Mouse (Mus musculus) myocyte (in vitro differentiated cells): ENCODE data around the gene Tssk1. TPM values are rescaled to one million over a fixed set of nuclear protein-coding genes. Genes with fewer than 3 reads are reported as not detected.

Source experiments
- H3K27me3 ChIP-seq: one replicate; pipeline ENCODE4 v1.6.1; 2011; ENCODE audit not compliant: control insufficient read depth, insufficient read depth, insufficient read length
- H3K36me3 ChIP-seq: one replicate; pipeline ENCODE4 v1.6.1; 2011; ENCODE audit not compliant: control insufficient read depth, insufficient read depth
- H3K4me2 ChIP-seq: one replicate; pipeline ENCODE4 v1.6.1; 2011; ENCODE audit warnings: low read depth, control low read depth
- H3K4me3 ChIP-seq: one replicate; pipeline ENCODE4 v1.5.1; 2011; ENCODE audit warnings: mild to moderate bottlenecking, control low read depth, moderate library complexity
- H3K79me2 ChIP-seq: one replicate; pipeline ENCODE4 v1.6.1; 2011; ENCODE audit not compliant: control insufficient read depth, insufficient read depth
- H3ac ChIP-seq: one replicate; pipeline ENCODE4 v1.6.1; 2011; ENCODE audit not compliant: control insufficient read depth, insufficient read length
- CEBPB ChIP-seq: IDR thresholded peaks from 2 replicates; pipeline ENCODE4 v1.6.1; 2011; ENCODE audit warnings: mild to moderate bottlenecking, moderate library complexity; ENCODE audit not compliant: poor library complexity, insufficient read depth, severe bottlenecking
- E2F4 ChIP-seq: IDR thresholded peaks from one replicate; pipeline ENCODE4 v1.6.1; 2011; ENCODE audit warnings: mild to moderate bottlenecking, control low read depth, moderate library complexity; ENCODE audit not compliant: insufficient read depth
- MAX ChIP-seq: IDR thresholded peaks from one replicate; pipeline ENCODE4 v1.6.1; 2011; ENCODE audit warnings: low read depth, mild to moderate bottlenecking, control low read depth
- MYOD1 ChIP-seq, 3 experiments: IDR thresholded peaks; one replicate each; pipeline ENCODE4 v1.6.1; 2011; ENCODE audit warnings: control low read depth in 2 of 3, low read depth in 2 of 3, mild to moderate bottlenecking in 2 of 3, moderate library complexity in 1 of 3; ENCODE audit not compliant: insufficient read length in 2 of 3, control insufficient read depth in 1 of 3
- MYOG ChIP-seq, 3 experiments: IDR thresholded peaks; one replicate each; pipeline ENCODE4 v1.6.1; 2011; ENCODE audit warnings: control low read depth in 2 of 3, low read depth in 2 of 3, mild to moderate bottlenecking in 2 of 3; ENCODE audit not compliant: insufficient read length in 2 of 3, control insufficient read depth in 1 of 3, insufficient read depth in 1 of 3
- POLR2A ChIP-seq: IDR thresholded peaks from one replicate; pipeline ENCODE4 v1.6.1; 2011; ENCODE audit warnings: low read depth, mild to moderate bottlenecking, control low read depth, moderate library complexity; ENCODE audit not compliant: insufficient read length
- POLR2AphosphoS2 ChIP-seq: IDR thresholded peaks from one replicate; pipeline ENCODE4 v1.6.1; 2011; ENCODE audit warnings: low read depth, control low read depth; ENCODE audit not compliant: insufficient read length
- REST ChIP-seq: IDR thresholded peaks from one replicate; pipeline ENCODE4 v1.6.1; 2011; ENCODE audit warnings: mild to moderate bottlenecking, control low read depth, moderate library complexity; ENCODE audit not compliant: insufficient read depth, insufficient read length
- SRF ChIP-seq: IDR thresholded peaks from one replicate; pipeline ENCODE4 v1.6.1; 2011; ENCODE audit warnings: low read depth; ENCODE audit not compliant: control insufficient read depth, insufficient read length
- TCF12 ChIP-seq: IDR thresholded peaks from one replicate; pipeline ENCODE4 v1.6.1; 2011; ENCODE audit warnings: mild to moderate bottlenecking, control low read depth; ENCODE audit not compliant: poor library complexity, insufficient read depth, severe bottlenecking
- TCF3 ChIP-seq: IDR thresholded peaks from one replicate; pipeline ENCODE4 v1.6.1; 2011; ENCODE audit warnings: low read depth, control low read depth; ENCODE audit not compliant: insufficient read length
- USF1 ChIP-seq: IDR thresholded peaks from one replicate; pipeline ENCODE4 v1.6.1; 2011; ENCODE audit warnings: low read depth, mild to moderate bottlenecking, control low read depth, moderate library complexity
- polyA plus RNA-seq: library from polyadenylated mRNA; unstranded; fragments of >200 nt; fragmentation: generic; extraction: Trizol; gene quantifications from one replicate; pipeline ENCODE4 v1.2.1, GENCODE M21; 2012; ENCODE audit warnings: missing spikeins

Tssk1 gene
- polyA plus RNA-seq, 1 experiment = 0.07 TPM

DNA sequence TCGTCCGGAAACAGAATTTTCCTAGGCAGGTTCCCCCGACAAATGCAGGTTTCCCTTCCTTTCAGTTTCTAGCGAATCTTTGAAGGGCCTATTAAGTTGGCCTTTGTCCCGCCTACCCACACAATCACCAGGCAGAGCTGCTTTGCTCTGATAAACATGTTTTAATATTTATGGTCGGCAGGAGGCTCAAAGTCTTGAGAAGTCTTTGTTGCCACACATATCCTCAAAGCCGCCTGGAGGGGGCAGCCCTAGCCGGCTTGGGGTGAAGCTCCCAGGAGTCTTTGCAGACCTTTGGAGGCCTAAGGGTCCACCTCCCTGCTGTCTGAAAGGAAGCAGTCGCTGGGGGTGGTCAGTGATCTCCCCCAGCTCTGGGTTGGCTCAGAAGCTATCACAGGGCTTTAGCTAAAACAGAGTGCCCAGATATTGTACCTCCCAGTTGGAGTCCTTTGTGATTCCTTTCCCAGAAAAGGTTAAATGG, 34.6 kb downstream of the Tssk1 start:
- Histone ChIP-seq H3ac (peak overlapping the region; percentile 29), H3K4me3 (peak overlapping the region; percentile 53), H3K36me3 (no peaks in the 10 kb centered on the region), H3K27me3 (peaks cover 12% of the 10 kb centered on the region), H3K4me2 (peak overlapping the region; percentile 100), H3K79me2 (no peaks in the 10 kb centered on the region)
- TF ChIP-seq TCF3 = no peak
- TF ChIP-seq POLR2A = no peak
- TF ChIP-seq MYOG (IDR thresholded peaks at IDR 0.05; ENCODE audit: control insufficient read depth in 1 of 3, insufficient read depth in 1 of 3, insufficient read length in 2 of 3, low read depth in 2 of 3) = no peak
- TF ChIP-seq CEBPB = no peak
- no peak for TF ChIP-seq E2F4
- no peak for TF ChIP-seq REST
- no peak for TF ChIP-seq USF1
- TF ChIP-seq TCF12 = no peak
- TF ChIP-seq MAX = no peak
- no peak for TF ChIP-seq MYOD1 (IDR thresholded peaks at IDR 0.05; ENCODE audit: control insufficient read depth in 1 of 3, insufficient read length in 2 of 3, low read depth in 2 of 3)
- TF ChIP-seq SRF = no peak

DNA sequence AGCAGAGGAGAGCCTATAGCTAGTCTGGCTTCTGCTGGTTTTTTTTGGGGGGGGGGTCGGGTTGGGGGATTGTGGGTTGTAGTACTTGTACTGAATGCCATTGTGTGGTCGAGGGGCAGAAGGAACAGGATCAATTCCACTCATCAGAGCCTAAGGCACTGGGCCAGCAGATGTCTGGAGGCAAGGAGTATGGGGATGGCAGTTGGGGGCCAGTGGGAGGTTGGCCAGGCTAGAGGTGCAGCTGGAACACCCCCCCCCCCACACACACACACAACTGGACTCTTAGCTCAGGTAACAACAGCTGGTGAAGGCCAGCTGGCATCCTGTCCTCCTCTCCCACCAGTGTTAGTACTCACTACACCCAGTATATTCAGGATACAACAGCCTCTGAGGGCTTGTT, 35.2 kb downstream of the Tssk1 start:
- H3K36me3 ChIP-seq = no peaks in the 10 kb centered on the region
- no peak for TF ChIP-seq MAX
- no peak for TF ChIP-seq MYOD1 (IDR thresholded peaks at IDR 0.05; ENCODE audit: control insufficient read depth in 1 of 3, insufficient read length in 2 of 3, low read depth in 2 of 3)
- TF ChIP-seq SRF = no peak
- no peak for TF ChIP-seq POLR2AphosphoS2
- no peak for TF ChIP-seq TCF12
- TF ChIP-seq USF1 = no peak
- H3K4me3 ChIP-seq = peak overlapping the region; percentile 53
- H3K27me3 ChIP-seq = peaks cover 17% of the 10 kb centered on the region
- H3K79me2 ChIP-seq = no peaks in the 10 kb centered on the region
- H3ac ChIP-seq = no peak overlapping the region
- peak overlapping the region; percentile 100 for H3K4me2 ChIP-seq

DNA sequence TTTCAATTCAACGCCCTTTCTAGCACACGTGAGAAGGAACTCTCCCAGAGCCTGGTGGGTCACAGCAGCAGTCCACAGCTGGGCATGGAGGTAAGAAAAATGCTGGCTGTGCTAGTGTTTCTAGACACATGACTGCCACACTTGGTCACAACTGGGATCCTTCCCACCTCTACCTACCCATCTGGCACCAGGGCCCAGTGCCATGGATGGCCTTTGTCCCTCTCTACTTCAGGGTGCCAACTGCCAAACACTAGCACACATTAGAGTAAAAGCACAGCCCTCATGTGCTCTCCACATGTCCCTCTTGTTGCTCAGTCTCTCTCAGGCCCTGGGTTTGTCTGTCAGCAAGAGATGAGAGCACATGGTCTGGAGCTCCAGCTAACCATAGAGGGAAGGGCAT, 35.6 kb downstream of the Tssk1 start:
- TF ChIP-seq POLR2AphosphoS2 = no peak
- TF ChIP-seq MYOD1 (IDR thresholded peaks at IDR 0.05; ENCODE audit: control insufficient read depth in 1 of 3, insufficient read length in 2 of 3, low read depth in 2 of 3) = no peak
- no peak for TF ChIP-seq E2F4
- Histone ChIP-seq H3K79me2 (no peaks in the 10 kb centered on the region), H3K27me3 (peaks cover 21% of the 10 kb centered on the region), H3ac (no peak overlapping the region), H3K4me2 (no peak overlapping the region), H3K36me3 (no peaks in the 10 kb centered on the region), H3K4me3 (peak overlapping the region; percentile 53)

DNA sequence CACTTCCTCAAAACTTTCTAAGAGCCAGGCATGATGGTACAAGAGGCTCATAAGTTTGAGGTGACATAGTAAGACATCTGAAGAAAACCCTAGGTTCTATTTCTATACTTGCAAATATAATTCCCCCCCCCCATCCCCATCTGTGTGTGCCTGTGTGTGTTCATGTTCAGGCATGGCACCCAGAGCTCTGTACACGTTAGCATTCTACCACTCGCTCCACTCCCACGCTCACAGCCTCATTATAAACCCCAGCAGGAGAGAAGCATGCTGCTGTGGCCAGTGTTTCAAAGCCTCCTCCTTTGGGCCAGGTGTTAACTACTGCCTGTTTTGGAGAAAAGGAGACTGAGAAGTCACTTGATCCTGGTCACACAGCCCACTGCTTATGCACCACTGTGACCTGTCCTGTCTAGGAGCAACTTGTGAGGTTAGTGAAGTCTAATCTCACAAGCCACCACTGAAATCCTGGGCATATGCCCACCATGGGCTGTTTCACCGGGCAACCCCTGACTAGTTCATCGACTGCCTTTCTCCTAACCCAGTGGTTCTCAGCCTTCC, 38.0 kb downstream of the Tssk1 start:
- Histone ChIP-seq H3ac (no peak overlapping the region), H3K79me2 (no peaks in the 10 kb centered on the region), H3K4me3 (no peak overlapping the region), H3K36me3 (no peaks in the 10 kb centered on the region), H3K27me3 (peaks cover 43% of the 10 kb centered on the region), H3K4me2 (no peak overlapping the region)
- TF ChIP-seq POLR2AphosphoS2 (no peak), MYOG (IDR thresholded peaks at IDR 0.05; ENCODE audit: control insufficient read depth in 1 of 3, insufficient read depth in 1 of 3, insufficient read length in 2 of 3, low read depth in 2 of 3) (no peak), POLR2A (no peak), SRF (no peak), TCF12 (no peak), MYOD1 (IDR thresholded peaks at IDR 0.05; ENCODE audit: control insufficient read depth in 1 of 3, insufficient read length in 2 of 3, low read depth in 2 of 3) (no peak), MAX (no peak), E2F4 (no peak)

GRCm38 (mm10) chr16:17933594-17934444, 39.8 kb downstream of the Tssk1 start:
- Histone ChIP-seq H3K27me3 (peaks cover 57% of the 10 kb centered on the region), H3K4me2 (no peak overlapping the region), H3K79me2 (no peaks in the 10 kb centered on the region), H3K4me3 (no peak overlapping the region), H3ac (no peak overlapping the region), H3K36me3 (no peaks in the 10 kb centered on the region)
- TF ChIP-seq POLR2AphosphoS2 (no peak), MYOG (IDR thresholded peaks at IDR 0.05; ENCODE audit: control insufficient read depth in 1 of 3, insufficient read depth in 1 of 3, insufficient read length in 2 of 3, low read depth in 2 of 3) (no peak), CEBPB (no peak), E2F4 (no peak), USF1 (no peak), REST (no peak), MYOD1 (IDR thresholded peaks at IDR 0.05; ENCODE audit: control insufficient read depth in 1 of 3, insufficient read length in 2 of 3, low read depth in 2 of 3) (no peak), TCF12 (no peak), TCF3 (no peak), MAX (no peak), SRF (no peak), POLR2A (no peak)
